Mouse (Mus musculus) frontal cortex, postnatal 25 days (tissue): ENCODE data around the gene Cyth1.
A peak's percentile ranks its signal among the peaks of the same experiment; 100 is the strongest.

Source experiments
- DNase-seq, 2 experiments: peaks; one replicate each; pipeline ENCODE4 v3.0.0; 2022; ENCODE audit warnings: low spot score in 2 of 2

Cyth1 gene

DNA sequence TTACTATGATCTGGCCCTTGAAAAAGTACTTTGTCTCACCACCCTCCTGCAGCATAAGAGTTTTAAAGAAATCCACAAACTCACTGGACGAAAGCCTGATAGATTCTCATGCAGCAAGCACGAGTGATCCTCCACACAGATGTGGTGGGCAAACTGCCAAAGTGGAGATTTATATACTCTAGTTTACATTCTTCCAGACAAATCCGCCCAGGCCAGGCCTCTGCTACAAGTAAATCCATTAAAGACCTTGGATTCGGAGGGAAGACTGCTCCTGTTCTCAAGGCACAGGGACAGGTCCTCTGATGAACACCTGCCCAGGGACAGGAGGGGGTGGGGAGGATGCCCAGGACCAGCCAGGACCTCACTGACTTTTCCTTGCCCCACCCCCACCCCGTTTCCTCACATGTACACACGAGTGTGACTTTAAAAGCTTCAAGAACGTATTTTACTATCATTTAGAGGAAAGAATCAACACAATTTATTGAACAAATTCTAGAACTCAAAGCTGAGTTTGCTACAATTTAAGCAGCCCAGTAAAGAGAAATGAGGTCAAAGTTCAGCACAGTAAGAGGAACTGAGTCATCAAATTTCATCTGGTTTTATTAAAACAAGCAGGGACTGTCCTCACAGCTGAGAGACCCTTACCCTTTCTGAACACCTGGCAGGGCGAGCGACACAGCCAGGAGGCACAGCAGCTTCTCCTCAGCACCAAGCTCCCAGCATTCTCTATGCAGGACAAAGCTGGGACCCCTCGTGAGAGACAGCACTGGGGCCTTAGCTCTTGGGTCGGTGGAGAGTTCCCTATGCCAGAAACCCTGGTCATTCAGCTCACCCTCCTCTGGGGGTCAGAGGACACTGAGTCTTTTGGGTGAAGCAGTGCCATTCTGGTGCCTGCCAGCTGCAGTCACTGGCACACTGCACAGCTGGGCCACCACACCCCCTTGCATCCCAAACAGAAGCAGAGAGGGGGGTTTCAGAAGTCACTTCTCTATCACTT lies 47.3 kb downstream of the Cyth1 start:
- no peak for DNase-seq

DNA sequence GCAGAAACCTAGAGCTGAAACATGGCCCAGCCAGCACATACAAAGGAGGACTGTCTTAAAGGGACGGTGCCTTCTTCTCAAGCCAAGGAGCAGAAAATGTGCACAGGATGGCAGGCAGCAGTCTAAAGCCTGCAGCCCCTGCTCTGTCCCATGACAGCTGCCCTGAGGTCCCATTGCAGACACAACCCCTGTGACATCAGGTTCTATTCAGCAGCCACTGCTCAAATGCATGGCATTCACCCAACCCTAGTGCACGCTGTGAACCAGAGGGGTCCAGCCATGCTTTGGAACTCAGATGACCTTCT lies 50.1 kb downstream of the Cyth1 start:
- DNase-seq, result no peak

DNA sequence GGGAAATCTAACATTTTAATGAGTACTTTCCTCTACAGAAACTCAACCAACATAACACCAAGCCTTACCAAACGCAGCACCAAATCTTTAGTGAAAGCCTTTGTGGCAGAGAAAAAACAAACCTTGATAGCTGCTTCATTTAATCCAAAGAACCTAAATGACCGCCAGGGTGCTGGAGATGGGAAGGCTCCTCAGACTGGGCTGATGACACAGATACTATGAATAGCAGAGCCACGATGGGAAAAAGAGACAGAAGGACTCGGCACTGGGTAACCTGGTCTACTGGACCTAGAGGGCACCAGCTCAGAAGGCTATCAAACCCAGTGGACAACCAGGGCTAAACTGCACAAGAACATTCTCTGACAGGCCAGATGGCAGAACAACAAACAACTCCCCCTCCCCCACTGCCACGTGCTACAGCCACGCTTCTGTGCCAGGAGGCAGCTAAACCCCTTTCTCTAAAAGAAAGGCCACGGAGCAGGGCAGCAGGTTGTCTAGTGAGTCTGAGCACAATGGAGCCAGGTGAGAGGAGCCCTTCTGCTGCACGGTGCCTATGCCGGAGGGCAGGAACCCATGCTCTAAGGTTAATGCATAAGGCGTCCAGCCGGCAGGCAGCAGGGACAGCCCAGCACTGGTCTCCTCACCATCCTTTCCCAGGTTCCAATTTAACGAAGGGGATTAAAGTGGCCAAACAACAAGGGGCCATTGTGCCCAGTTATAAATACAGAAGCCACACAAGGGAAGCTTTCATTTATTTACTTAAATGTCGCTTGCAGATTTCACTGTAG lies 50.7 kb downstream of the Cyth1 start:
- peak; percentile 53 to 54 for DNase-seq

DNA sequence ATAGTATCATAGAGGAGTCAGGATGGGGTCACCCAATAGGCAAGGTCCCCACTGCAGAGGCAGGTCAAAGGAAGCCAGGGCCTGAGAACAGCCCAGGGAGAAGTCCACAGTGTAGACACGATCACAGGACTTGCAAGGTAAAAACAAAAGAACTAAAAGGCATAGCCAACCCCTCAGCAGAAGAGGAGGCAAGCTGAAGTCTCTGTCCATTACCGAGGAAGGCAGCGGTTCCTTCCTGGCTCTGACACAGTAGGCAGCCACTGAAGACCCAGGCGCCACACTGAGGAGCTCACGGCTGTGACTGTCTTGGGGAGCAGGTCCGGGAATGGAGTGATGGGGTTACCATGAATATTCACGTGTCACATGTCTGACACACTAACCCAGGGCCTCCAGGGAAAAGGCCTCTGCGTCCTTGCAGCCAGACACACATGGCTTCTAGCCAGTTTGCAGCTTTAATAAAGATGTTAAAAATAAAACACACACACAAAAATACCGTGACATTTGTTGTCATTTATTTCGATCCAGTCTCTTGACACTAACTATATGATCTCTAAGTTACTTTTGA lies 51.5 kb downstream of the Cyth1 start:
- no peak for DNase-seq

DNA sequence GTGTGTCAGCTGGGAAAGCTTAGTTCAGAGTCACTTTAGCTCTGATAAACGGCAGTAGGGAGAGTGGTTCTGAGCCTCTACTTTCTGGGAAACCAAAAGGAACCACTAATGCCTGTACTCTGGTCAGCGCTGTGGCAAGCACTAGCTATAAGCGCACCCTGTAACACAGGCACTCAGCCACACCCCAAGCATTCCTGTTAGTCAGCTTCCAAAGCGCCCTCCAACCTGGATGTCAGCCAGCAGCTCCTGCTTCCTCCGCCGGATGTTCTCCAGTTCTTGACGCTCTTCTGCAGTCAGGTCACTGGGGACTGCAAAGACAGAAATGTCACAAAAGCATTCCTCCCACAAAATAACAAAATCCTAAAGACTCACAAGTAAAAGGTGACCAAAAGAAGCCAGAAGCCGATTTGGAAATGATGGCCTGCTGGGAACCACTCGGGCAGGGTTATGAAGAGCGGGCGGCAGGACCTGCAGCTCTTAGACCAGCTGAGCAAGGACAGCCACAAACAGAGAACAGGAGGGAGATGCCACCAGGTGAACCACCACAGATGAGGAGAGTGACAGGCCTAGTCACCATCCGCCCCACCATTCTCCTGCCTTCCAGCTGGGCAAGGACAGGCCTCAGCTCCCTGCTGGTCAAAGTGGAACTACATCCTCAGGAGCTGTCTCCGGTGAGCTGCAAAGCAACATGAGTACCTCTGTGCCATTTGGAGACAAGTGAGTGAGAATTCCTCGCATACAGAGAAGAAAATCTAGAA lies 54.8 kb downstream of the Cyth1 start:
- DNase-seq, result no peak

DNA sequence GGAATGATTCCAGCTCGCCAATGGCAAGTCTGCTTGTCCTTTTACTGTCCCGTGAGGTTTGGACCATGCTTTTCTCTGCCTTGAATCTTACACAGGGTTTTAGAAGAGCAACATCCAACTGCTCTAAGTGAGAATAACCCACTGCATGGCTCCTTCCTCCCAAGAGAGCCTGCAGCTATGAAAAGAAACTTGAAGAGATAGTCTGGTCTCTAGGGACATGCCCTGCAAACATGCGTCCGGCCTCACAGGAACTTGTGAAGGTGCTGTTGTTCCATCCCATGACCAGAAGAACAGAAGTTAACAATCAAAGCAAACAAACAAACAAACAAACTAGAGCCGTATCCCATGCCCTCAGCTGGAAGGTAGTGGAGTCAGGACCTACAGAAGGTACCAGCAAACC lies 55.4 kb downstream of the Cyth1 start:
- DNase-seq, result no peak

DNA sequence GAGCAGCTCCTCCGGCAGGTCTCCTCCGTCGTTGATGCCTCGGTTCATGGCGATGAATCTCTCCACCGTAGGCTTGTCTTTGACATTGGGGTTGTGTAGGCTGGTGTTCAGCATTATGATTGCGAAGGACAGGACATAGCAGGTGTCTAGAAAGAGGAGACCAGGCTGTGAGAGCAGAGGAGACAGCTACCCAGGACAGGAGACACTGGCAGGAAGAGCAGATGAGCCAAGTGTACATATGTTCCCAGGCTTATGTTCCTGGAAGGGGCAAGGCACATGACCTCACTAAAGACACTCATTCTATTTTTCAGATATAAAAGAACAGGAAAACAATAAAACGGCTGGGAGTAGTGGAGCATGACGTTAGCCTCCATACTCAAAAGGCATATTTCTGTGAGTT lies 65.6 kb downstream of the Cyth1 start:
- DNase-seq, result no peak

DNA sequence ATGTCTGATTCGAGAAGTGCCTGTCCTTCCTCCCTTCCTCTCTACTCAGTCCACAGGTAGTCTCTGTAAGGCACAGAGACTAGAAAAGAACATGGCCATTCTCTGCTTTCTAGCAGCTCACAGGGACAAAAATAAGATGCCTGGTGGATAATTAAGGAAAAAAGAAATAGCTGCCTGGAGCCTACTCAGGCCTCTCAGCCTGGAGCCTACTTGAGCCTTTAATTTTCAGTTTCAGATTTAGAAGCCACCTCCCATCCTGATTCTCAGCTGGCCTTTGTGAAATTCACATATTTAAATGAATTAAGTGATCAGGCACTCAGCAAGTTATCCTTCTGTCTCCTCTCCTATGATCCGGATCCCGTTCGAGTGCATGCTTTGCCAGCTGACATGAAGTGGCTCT lies 66.0 kb downstream of the Cyth1 start:
- DNase-seq, result no peak

DNA sequence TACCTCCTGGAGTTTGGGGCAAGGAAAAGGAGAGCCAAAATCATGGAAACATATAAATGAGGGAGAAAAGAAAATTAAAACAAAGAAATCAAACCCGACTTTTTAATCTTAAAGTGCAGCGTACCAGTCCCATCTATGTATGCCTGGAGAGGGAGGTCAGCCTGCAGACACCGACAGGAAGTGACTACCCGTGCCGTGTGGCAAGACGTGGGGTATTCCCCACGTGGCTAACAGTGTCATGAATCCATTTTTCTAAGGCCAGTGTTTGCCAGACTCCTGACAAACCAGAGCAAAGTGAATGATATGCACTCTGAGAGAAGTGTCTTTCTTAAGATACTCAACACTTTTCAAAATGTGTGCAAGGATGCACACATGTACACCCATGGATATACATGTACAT lies 68.2 kb downstream of the Cyth1 start:
- DNase-seq, result no peak

DNA sequence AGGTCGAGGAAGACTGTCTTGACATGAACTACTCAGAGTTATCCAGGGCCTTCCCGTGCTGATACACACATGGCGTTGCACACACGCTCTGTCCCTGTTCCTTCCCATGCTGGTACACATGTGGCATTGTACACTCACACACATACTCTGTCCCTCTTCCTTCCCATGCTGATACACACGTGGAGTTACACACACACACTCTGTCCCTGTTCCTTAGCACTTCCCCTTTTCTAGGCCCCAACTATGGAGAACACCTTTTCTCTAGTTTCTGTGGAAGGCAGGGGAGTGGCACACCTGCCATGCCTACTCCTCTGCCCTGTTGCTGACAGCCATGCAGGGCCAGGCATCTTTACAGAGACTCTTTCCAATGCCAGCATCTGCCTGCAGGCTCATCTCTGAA lies 70.2 kb downstream of the Cyth1 start:
- DNase-seq, result no peak

DNA sequence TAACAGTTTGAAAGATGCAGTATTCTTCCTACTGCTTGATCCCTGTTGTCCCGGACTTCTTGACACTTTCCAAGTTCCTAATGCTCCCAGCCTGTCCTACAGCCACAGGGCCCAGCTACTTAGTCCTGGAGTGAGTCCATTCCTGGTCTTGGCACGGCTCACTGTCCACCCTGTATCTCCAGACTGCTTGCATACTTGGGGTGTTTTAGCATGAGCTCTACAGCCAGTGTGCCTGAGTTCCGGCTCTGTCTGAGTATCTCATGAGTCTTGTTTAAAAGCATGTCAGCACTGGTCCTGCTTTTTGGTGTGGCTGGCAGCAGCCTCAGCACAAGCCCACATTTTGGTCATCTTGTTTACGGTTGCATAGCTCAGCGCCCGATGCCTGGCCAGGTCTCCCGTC lies 73.6 kb downstream of the Cyth1 start:
- no peak for DNase-seq

DNA sequence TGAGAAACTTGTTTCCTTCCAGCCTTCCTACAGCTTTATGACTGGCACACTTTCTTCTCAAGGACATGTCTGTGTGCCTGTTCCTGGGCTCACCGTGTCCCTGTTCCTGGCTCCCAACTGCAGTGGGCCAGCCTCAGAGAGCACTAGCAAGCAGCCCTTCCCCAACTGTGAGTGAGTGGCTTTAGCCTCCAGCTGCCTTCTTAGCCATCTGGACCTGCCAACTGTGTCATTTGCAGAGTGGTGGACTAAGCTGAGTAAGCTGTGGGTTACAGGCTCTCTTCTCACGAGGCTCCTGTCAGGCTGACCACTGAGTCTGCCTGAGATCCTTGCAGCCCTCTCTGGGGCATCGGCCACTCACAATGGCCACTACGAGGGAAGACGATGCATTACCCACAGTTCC lies 75.6 kb downstream of the Cyth1 start:
- DNase-seq, result no peak

DNA sequence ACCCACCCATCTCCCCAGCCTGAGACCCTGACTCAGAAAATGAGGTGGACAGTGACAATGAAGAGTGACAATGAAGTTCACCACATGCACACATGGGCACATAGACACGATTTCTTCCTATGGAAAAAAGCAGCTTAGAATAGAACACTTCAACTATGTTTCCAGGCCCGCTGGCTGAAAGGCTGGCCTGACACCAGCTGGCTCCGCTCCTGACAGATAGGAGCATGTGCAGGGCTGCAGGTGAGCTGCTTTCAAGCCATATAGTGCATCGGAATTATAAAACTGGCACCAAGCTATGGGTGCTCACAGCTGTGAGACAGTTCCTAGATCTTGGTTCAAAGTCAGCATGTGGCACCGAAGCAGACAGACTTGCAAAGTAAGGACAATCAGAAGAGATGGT lies 78.1 kb downstream of the Cyth1 start:
- no peak for DNase-seq

DNA sequence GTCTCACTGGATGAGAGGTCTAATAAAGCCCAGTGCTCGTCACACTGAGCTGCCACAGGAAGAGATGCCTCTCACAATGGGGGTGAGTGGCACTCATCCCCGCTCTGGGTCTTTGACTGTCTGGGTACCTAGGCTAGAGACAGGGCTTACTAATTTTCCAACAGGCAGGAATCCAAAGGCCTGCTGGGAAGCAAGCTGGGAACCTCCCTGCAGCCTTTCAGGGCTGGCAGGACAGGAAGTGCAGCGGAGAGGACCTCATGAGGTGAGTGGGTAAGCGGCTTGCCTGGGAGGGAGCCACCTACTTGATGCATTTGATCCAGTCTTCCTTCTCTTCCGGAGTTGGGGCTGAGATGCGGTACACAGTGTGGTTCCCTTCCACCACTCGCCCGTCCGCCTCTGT lies 79.7 kb downstream of the Cyth1 start:
- no peak for DNase-seq

DNA sequence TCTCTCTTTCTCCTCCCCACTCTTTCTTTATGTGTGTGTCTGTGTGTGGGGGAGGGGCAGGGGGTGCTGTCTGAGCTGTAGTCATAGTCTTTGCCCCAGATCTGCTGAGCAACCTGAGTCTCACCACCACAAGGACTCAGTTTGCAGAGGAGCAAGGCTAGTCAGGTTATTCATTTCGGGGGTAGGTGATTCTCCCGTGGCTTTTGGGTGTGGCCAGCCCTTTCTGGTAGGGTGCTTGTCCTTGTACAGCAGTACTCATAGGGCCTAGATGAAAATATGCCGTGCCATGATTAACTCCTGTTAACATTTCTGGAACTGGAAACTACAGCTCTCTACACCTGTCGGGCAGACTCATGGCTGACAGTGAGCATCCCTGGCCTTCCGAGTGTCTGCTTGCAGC lies 81.8 kb downstream of the Cyth1 start:
- no peak for DNase-seq

DNA sequence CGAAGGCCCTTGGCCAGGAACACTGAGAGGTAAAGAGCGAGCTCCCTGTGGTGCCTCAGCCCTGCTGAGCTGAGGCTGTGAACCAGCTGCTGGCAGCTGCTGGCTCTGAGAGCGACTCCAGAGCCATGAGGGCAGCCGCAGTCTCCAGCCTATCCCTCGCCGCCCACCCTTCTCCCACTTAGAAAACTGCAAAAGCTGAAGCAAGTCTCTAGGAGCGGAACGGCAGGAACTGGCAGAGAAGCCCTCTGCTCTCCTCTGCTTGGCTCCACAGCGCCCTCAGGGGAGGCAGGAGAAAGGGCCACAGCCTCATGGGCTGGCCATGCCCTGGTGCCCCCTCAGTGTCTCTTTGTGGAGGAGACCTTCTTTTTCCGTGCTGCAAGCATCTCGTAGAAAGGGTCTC lies 82.7 kb downstream of the Cyth1 start:
- no peak for DNase-seq

DNA sequence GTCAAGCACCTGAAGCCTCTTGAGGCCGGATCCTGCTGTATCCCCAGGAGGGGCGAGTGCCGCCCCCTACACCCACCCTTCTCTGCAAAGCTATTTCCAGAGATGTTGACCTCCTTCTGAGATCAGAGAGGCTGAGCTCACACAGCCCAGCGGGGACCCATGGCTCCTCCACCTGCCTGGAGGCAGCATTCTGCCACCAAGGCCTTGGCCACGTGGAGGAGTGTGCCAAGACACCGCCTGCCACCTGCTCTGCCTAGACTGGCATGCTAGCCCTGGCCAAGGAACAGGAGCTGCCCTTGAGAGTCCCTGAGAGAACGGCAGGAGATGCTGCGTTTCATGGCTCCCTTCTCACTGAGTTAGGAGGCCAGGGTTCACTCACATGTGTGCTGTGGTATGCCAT lies 83.8 kb downstream of the Cyth1 start:
- DNase-seq, result no peak

DNA sequence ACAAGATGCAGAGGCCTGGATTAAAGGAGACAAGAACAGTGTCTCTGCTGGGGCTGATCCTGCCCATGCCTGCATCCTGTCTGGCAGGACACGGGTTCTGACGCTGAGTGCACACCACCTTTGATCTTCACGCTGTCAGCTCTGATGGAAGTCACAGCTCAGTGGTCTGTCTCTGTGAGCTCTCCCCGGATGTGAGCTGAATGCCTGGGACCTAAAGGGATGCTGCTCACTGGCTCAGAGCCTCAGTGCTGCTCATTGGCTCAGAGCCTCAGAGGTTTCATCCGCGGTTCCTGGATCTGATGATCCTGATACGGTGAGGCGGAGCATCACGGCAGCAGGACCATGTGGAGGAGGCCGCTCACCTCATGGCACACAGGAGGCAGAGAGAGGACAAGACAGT lies 86.1 kb downstream of the Cyth1 start:
- DNase-seq, result no peak

DNA sequence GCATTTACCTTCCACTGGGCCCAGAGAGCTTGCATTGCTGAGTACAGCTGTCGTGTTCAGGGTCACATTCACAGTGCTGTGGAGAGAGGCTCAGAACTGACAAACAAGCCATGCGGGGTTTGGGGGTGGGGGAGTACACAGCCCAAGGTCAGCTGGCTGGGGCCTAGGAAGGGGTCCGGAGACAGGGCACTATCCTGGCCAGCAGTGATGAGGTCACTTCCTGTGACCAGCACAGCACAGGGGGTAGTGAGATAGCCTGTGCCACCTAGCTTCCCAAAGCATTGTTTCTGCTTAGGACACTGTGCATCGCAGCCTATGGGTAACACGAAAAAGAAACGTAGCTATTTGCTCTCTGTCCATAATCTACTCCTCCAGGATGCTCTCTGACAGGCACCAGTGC lies 87.2 kb downstream of the Cyth1 start:
- no peak for DNase-seq

DNA sequence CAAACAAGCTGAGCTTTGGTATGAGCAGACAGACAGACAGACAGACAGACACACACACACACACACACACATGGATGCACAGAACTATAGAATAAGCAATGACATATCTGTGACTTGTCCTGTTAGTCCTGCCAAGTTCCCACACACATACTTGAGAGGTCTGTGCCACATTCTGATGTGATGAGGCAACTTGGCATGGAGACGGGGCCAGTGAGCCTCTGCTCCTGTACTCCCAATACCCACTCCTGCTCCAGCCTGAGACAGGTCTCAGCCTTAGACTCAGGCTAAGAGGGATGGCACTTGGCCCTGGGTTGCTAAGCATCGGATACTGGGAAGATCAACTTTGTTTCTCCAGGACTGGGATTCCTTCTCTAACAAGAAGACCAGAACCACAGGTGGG lies 87.6 kb downstream of the Cyth1 start:
- no peak for DNase-seq

DNA sequence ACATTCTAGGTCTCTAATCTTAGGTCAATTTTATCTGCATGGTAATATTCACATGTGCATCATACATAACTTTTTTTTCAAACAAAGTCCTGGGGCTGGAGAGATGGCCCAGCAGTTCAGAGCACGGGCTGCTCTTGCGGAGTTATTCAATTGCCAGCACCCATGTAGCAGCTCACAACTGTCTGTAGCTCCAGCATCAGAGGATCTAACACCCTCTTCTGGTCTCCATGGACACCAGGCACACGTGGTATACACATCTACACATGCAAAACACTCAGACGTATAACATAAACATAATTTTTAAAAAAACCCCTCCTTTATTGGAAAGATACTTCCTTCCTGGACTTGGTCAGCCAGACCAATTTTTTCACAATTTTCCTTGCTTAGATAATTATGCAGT lies 89.6 kb downstream of the Cyth1 start:
- no peak for DNase-seq

DNA sequence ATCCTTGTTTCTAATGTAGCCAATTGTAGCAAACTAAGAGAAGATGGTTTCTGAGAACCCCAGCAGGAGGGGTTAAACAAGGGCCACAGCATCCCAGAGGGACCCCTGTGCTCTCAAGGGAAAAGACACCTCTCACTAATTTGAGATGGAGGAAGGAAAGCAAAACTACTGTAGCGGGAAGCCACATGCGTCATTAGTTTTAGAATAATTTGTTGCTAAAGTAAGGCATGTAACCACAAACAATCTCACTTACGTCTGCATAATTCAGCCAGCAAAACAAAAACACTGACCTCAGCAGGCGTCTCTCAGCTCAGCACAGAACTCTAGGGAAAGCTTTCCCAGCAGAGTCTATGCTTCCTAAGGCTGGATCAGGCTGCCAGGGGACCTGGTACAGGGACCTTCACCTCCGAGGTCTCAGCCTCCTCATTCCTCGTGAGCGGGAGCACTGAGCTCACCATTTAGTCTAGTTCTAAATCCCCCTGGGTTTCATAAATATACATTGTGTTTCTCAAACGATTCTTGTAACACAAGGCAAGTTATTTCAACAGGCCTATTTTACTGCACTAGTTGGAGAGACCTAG lies 91.8 kb downstream of the Cyth1 start:
- no peak for DNase-seq
